Mouse (Mus musculus) gastrocnemius, adult 8-10 months (tissue): ENCODE results near the gene Slc46a1. TPM values are rescaled to one million over a fixed set of nuclear protein-coding genes. Genes with fewer than 3 reads are reported as not detected.
A peak's percentile ranks its signal among the peaks of the same experiment; 100 is the strongest.

Source experiments
- DNase-seq, 2 experiments: peaks; one replicate each; pipeline ENCODE4 v3.0.0; 2022; ENCODE audit warnings: low spot score in 2 of 2
- total RNA-seq, 4 experiments: library from RNA; stranded (reverse); gene quantifications; 2 replicates each; pipeline ENCODE4 v1.2.4; 2022

The Slc46a1 gene
- total RNA-seq, 4 experiments from 2014 or later = 0.47 to 0.56 (median 0.50) TPM

DNA sequence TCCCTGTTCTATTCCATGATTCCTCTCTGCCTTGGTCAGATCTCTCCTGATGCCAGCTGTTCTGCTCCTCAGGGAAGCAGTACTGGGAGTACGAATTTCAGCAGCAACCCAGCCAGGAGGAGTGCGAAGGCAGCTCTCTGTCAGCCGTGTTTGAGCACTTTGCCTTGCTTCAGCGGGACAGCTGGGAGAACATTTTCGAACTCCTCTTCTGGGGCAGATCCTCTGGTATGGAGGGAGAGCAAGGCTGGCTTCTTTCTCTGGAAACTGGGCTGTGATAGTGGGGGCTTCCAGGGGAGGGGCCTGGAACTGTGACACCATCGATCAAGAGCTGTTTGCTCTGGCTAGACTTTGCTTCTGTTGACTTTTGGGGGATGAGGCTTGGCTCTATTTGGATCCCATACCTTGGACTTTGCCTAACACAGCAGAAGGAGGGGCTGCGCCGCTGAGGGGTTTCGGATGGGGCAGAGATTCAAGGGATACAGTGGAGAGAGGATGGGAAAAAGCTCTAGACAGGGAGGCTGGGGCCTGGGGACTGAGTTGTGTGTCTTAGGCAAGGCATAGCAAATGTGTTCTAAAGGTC, 35.2 kb downstream of the Slc46a1 start:
- DNase-seq = no peak

DNA sequence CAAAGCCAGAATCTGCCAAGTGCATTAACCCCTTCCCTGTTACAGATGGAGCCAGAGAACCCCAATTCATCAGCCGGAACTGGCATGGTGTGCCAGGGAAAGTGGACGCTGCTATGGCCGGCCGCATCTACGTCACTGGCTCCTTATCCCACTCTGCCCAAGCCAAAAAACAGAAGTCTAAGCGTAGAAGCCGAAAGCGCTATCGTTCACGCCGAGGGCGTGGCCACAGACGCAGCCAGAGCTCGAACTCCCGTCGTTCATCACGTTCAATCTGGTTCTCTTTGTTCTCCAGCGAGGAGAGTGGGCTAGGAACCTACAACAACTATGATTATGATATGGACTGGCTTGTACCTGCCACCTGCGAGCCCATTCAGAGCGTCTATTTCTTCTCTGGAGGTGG, 36.0 kb downstream of the Slc46a1 start:
- no peak for DNase-seq

DNA sequence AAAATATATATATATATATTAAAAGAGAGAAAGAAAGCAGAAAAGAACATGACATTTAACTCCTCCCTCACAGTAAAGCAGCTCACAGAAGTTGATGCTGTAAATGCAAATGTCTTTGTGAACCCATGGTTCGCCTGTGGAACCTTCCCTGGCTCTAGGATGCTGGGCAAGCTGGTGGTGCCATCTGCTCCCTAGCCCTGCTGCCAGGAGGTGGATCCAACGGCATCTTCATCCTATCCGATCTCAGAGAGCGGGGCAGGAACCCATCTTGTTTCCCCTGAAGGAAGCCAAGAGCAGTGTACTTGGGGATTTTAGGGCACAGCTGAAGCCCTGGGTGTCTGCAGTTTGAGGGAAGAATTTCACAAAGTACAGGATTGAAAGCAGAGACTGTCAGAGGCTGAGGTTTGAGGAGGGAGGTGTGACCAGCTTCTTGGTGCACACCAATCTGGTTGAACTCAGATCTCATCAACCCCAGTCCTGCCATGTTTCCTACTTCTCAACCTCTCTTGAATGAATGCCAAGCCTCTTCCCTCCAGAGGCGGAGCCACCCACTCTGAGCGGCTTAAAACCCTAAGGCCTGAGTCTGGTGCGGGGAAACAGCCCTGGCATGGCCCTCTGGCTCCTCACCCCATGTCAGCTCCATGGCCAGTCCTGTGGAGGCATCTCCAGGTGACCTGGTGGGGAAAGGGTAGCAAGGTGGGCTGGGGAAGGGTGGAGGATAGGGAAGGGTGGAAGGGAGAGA, 37.6 kb downstream of the Slc46a1 start, which contains the start of gene Sebox:
Sebox (plus strand) TSS at position 539 of the 742 bp plus-strand sequence.
- no peak for DNase-seq

DNA sequence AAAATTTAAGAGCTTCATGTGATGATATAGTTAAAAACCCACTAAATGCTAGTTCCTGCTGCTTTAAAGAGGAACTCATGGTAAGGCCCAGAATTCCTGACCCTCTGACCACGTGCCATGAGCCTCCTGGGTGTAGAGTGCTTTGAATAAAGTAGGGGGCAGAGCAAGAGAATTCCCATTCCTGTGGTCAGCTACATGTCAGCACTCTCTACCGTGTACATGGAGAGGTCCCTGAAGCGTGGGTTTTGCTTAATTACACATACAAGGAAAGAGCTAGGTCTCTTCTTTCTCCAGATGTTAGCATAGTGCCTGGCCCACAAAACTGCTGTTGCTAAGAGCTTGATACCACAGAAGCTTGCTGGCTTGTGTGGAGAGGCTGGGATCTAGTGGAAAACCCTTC, 39.9 kb downstream of the Slc46a1 start:
- no peak for DNase-seq

DNA sequence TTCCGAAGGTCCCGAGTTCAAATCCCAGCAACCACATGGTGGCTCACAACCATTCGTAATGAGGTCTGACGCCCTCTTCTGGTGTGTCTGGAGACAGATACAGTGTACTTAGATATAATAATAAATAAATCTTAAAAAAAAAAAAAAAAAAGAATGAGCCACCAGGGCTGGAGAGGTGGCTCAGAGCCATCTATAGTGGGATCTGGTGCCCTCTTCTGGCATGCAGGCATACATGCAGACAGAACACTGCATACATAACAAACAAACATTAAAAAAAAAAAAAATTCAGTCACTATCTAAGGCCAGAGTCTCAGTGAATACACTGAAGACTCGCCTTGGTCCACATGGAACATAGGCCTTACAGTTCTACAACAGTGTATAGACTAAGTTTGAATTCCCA, 43.7 kb downstream of the Slc46a1 start:
- no peak for DNase-seq

DNA sequence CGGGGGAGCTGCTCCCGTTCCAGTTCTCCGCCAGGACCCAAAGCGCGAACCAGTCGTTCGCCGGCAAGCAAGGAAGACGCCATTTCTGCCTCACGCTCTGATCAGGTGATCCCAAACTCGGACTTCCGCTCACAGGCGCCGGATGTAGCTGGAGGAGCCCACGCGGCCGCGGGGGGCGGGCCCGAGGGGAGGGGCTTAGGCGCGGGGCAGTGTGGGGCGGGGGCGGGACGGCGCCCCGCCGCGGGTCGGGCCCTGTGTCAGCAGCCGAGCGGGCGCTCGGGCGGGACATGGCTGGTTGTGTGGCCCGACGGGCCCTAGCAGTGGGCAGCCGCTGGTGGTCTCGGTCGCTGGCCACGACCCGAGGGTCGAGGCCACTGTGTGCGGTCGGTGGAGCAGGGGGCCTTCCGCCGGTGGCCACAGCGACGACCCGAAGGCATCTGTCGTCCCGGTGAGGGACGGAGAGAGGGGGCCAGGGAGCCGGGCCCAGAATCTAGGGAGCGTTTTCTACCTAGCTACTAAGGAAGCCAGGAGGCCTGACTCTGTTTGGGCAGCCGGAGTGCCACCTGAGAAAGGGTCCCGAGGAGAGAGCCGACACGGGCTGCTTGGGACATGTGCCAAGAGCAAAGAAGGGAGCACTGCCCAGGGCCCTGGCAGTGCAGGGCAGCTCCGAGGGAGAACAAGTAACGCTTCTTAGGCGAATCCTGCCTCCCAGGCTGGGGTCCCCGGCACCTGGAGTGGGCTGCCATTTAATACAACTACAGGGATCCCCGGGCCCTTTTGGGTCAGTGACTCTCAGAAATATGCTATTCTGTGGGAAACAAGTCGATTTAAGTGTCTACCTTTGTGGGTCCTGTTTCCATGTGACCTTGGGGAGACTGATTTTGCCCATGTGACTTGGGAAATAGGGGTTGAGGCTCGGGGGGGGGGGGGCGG, 46.8 kb downstream of the Slc46a1 start, which contains the start of the genes Tmem199 and Poldip2:
Tmem199 (minus strand) TSS at position 148 of the 933 bp plus-strand sequence.
Poldip2 (plus strand) TSS at position 169 of the 933 bp plus-strand sequence.
- peak; percentile 78 to 86 for DNase-seq

DNA sequence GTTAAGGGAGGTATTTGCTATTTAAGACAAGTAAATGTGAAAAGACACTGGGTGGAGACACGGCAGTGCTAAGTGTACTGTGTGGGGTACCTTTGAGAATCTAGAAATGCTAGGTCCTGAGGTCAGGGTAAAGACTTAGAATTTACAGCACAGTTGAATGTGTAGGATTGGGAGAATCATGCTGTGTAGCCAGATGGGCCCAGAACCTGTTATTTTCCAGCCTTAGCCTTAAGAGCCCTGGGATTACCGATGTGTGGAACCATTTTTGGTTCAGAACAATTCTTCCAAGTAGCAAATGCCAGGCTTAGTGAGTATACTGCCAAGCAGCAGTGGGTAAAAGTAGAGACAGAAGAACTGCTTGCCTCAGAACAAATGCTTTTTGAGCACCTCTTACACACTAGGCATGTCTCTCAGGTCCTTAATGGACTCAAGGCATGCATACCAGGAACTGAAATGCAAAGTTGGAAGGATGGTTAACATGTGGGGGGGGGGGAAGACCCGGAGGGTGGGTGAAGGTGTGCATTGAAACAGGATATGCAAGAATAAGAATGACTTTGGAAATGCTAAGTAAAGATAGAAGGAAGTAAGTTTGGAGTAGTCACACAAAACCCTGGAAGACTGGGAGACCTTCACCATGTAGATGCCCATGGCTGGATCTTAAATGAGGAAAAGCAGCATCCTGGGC, 47.8 kb downstream of the Slc46a1 start:
- DNase-seq = no peak

DNA sequence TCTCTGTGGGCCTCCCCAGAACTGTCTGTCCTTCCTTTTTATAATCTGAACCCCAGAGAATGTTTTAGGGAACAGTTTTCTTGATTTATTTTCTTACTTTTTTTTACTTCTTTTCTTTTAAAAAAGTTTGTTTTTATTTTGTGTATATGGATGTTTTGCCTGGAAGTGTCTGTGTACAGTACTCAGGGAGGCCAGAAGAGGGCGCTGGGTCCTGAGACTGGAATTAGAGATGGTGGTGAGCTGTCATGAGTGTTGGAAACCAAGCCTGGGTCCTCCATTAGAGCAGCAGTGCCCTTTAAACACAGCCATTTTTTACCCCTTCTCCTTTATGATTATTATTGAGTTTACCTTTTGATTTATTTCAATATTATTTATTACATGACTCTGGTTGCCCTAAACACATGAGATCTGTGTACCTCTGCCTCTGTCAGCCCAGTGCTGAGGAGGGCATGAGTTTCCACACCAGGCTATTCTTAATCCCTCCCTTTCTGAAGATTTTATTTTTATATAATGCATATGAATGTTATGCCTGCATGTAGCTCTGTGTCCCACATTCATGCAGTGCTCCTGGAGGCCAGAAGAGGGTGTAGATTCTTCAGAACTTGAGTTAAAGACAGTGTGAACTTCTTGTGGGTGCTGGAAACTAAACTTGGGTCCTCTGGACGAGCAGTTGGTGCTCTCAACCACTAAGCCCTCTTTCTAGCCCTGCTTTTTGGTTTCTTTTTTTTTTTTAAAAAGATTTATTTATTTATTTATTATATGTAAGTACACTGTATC, 50.2 kb downstream of the Slc46a1 start:
- DNase-seq = no peak

DNA sequence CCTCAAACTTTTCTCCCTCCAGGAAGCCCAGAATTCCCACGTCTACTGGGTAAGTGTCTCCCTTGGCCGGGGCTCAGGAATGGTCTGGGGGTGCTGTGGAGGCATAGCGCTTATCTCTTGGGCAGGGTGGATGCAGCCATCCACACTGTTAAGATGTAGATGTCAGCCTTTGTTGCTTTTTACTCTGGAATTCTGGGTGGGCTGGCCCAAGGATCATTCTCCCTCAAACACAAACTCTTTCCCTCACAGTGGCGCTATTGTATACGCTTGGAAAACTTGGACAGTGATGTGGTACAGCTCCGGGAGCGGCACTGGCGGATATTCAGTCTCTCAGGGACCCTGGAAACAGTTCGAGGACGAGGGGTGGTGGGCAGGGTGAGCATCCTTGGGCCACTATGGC, 53.4 kb downstream of the Slc46a1 start:
- no peak for DNase-seq

Other genes with a start within 250 kb of the Slc46a1 start
- 10 to 100 TPM; 46.6 to 51.5 (median 47.2) TPM for gene Sdf2, start 220.0 kb upstream of the Slc46a1 start, total RNA-seq
- gene Supt6, start 219.7 kb upstream of the Slc46a1 start, total RNA-seq = 10 to 100 TPM; 27.8 to 33.0 (median 31.7) TPM
- gene 2610507B11Rik, start 203.9 kb upstream of the Slc46a1 start, total RNA-seq = 100 to 1,000 TPM; 211 to 289 (median 233) TPM
- under 1 TPM; 0.13 to 0.49 (median 0.16) TPM for gene BC030499, start 174.9 kb upstream of the Slc46a1 start, total RNA-seq
- 1 to 10 TPM; 2.2 to 2.8 (median 2.6) TPM for gene Spag5, start 164.2 kb upstream of the Slc46a1 start, total RNA-seq
- gene Aldoc, start 142.7 kb upstream of the Slc46a1 start, total RNA-seq = 1 to 10 TPM; 1.5 to 2.2 (median 1.7) TPM
- gene Pigs, start 137.3 kb upstream of the Slc46a1 start, total RNA-seq = 10 to 100 TPM; 19.1 to 25.1 (median 21.3) TPM
- gene Unc119, start 122.2 kb upstream of the Slc46a1 start, total RNA-seq = 10 to 100 TPM in 1 of 4 experiments, 1 to 10 TPM in 3; 5.3 to 14.9 (median 8.4) TPM
- not detected for gene Foxn1, start 79.1 kb upstream of the Slc46a1 start, total RNA-seq
- gene Slc13a2, start 43.5 kb upstream of the Slc46a1 start, total RNA-seq = not detected
- gene Sarm1, start 32.1 kb downstream of the Slc46a1 start, total RNA-seq = under 1 TPM; 0.40 to 0.77 (median 0.49) TPM
- 10 to 100 TPM in 1 of 4 experiments, 1 to 10 TPM in 3; 5.7 to 11.1 (median 6.7) TPM for gene Vtn, start 33.4 kb downstream of the Slc46a1 start, total RNA-seq
- not detected for gene Sebox, start 37.8 kb downstream of the Slc46a1 start, total RNA-seq
- gene Tmem199, start 46.5 kb downstream of the Slc46a1 start, total RNA-seq = 10 to 100 TPM; 11.0 to 16.0 (median 14.4) TPM
- 100 to 1,000 TPM in 1 of 4 experiments, 10 to 100 TPM in 3; 95.0 to 105 (median 98.5) TPM for gene Poldip2, start 46.5 kb downstream of the Slc46a1 start, total RNA-seq
- gene Tnfaip1, start 70.6 kb downstream of the Slc46a1 start, total RNA-seq = 10 to 100 TPM; 44.2 to 54.5 (median 48.9) TPM
- gene Ift20, start 70.7 kb downstream of the Slc46a1 start, total RNA-seq = 10 to 100 TPM; 12.7 to 21.1 (median 17.3) TPM
- 1 to 10 TPM; 1.2 to 1.6 (median 1.5) TPM for gene Tmem97, start 85.1 kb downstream of the Slc46a1 start, total RNA-seq
- gene Nlk, start 231.7 kb downstream of the Slc46a1 start, total RNA-seq = 10 to 100 TPM in 1 of 4 experiments, 1 to 10 TPM in 3; 7.7 to 10.8 (median 8.9) TPM